Mouse (Mus musculus) megakaryocyte, adult 5-6 weeks (primary cell): ENCODE results near the gene Gpatch11. TPM values are rescaled to one million over a fixed set of nuclear protein-coding genes. Genes with fewer than 3 reads are reported as not detected.
"Not testable (repeated sequence)": the region's sequence is repeated elsewhere in the genome, so short reads cannot be mapped to it uniquely, and the experiment has no call there.

Source experiments
- ATAC-seq: 2 replicates; pipeline ENCODE4 v1.8.0; 2016; ENCODE audit warnings: mild to moderate bottlenecking, inconsistent platforms; ENCODE audit not compliant: poor library complexity, severe bottlenecking
- total RNA-seq, 2 experiments: library from RNA; stranded (forward) in 1 of 2; stranded (reverse) in 1 of 2; fragments of 153-499, 151-499 nt in 1 of 2; fragments of 221-1000, 200-1000 nt in 1 of 2; gene quantifications; 2 replicates each; pipeline versions ENCODE4 v1.2.3 to v1.2.4; 2015 to 2017

Gene Gpatch11
- 18.4 and 31.5 TPM in 2 replicates for total RNA-seq (2015)
- total RNA-seq (2017), result 42.8 and 64.4 TPM in 2 replicates

GRCm38 (mm10) chr17:78834856-78835835 lies at the start of gene Gpatch11, which contains the start of gene Heatr5b:
Gpatch11 (plus strand) TSS chr17:78835567.
Heatr5b (minus strand) TSS chr17:78835364.
- peak; percentile 87 for ATAC-seq

- not testable (repeated sequence) for ATAC-seq
Observed at GRCm38 (mm10) chr17:78788273-78788672, 47.1 kb upstream of the Gpatch11 start.

- no peak for ATAC-seq
Observed at GRCm38 (mm10) chr17:78791068-78791689, 44.2 kb upstream of the Gpatch11 start.

GRCm38 (mm10) chr17:78791690-78792070 lies 43.7 kb upstream of the Gpatch11 start:
- no peak for ATAC-seq

- no peak for ATAC-seq
Observed at GRCm38 (mm10) chr17:78792122-78792521, 43.2 kb upstream of the Gpatch11 start.

GRCm38 (mm10) chr17:78794390-78794789 lies 41.0 kb upstream of the Gpatch11 start:
- no peak for ATAC-seq

GRCm38 (mm10) chr17:78797222-78797621 lies 38.1 kb upstream of the Gpatch11 start:
- ATAC-seq, result no peak

- ATAC-seq, result peak; percentile 66
Observed at GRCm38 (mm10) chr17:78809019-78809418, 26.3 kb upstream of the Gpatch11 start.

- no peak for ATAC-seq
Observed at GRCm38 (mm10) chr17:78809582-78809981, 25.8 kb upstream of the Gpatch11 start.

- no peak for ATAC-seq
Observed at GRCm38 (mm10) chr17:78824346-78824745, 11.0 kb upstream of the Gpatch11 start.

GRCm38 (mm10) chr17:78836056-78836455 lies 689 bp downstream of the Gpatch11 start:
- no peak for ATAC-seq

- ATAC-seq, result no peak
Observed at GRCm38 (mm10) chr17:78842271-78842928, 7.0 kb downstream of the Gpatch11 start.

- peak; percentile 64 for ATAC-seq
Observed at GRCm38 (mm10) chr17:78856243-78856642, 20.9 kb downstream of the Gpatch11 start.

GRCm38 (mm10) chr17:78873886-78874285 lies 38.5 kb downstream of the Gpatch11 start:
- ATAC-seq, result no peak

GRCm38 (mm10) chr17:78881878-78882304 lies 46.5 kb downstream of the Gpatch11 start:
- peak; percentile 55 for ATAC-seq

- ATAC-seq, result peak; percentile 92
Observed at GRCm38 (mm10) chr17:78882401-78883112, 47.2 kb downstream of the Gpatch11 start, which contains the start of gene Eif2ak2. Eif2ak2 (minus strand) TSS chr17:78882573.

GRCm38 (mm10) chr17:78883291-78883690 lies 47.9 kb downstream of the Gpatch11 start:
- no peak for ATAC-seq

GRCm38 (mm10) chr17:78885286-78886065 lies 50.1 kb downstream of the Gpatch11 start:
- no peak for ATAC-seq

GRCm38 (mm10) chr17:78888554-78888953 lies 53.2 kb downstream of the Gpatch11 start:
- ATAC-seq, result no peak

GRCm38 (mm10) chr17:78889184-78889583 lies 53.8 kb downstream of the Gpatch11 start:
- no peak for ATAC-seq
